Mouse (Mus musculus): ENCODE data around the gene E130114P18Rik. TPM values are rescaled to one million over a fixed set of nuclear protein-coding genes. Genes with fewer than 3 reads are reported as not detected.

Gene E130114P18Rik
- not detected in 2 replicates for polyA plus RNA-seq (2012)

DNA sequence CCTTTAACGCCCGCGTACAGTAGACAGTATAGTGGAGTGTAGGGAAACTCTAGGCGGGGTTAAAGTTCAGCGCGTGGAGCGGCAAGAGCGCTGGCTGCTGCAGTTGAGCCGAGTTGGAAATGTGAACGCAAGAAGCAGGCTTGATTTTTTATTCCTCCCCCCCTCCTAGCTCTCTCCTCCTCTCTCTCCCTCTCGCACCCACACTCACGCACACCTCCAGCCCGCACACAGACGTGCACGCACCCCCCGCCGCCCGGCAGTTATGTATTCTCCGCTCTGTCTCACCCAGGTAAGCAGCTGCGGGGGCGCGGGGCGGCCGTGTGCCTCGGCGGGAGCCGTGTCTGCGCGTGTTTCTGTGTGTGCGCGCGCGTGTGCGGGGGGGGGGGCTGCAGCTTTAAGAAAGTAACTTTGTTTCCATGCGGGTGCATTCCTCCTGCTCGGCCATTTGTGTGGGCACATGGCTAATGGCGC, at the start of gene E130114P18Rik:
TSS of gene E130114P18Rik (minus strand) at position 373 of the 471 bp plus-strand sequence.

DNA sequence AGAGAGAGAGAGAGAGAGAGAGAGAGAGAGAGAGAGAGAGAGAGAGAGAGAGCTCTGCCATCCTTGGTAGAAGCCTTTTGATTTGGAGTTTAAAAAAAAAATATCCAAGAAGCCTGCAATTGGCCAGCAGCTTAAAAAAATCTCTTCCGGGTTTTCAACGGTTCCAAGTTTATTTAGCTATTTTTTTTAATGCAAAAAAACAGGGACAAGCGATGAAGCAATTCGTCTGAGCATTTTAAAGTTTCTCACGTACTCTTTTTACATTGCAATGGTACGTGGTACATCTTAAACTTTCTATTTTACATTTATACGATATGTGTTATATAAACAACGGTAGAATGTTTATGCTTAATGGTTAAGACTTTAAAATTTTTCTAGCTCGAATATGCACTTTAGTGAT, 5.2 kb downstream of the E130114P18Rik start, which contains the start of gene Nfia:
TSS of gene Nfia (plus strand) at position 94 of the 400 bp plus-strand sequence.

Other genes with a start within 250 kb of the E130114P18Rik start
- gene Nfia, start 5.3 kb downstream of the E130114P18Rik start, polyA plus RNA-seq (2012), result 1.6 and 2.0 TPM in 2 replicates